Mouse (Mus musculus) limb, embryonic 14.5 days (tissue): ENCODE results near the gene Ick. TPM values are rescaled to one million over a fixed set of nuclear protein-coding genes. Genes with fewer than 3 reads are reported as not detected.
"Not testable (repeated sequence)": the region's sequence is repeated elsewhere in the genome, so short reads cannot be mapped to it uniquely, and the experiment has no call there.

Source experiments
- ATAC-seq: fragments of 200-750 bp; cut with Nextera tagmentation; 2 replicates; pipeline ENCODE4 v1.8.0; 2017; ENCODE audit warnings: low read depth, moderate number of reproducible peaks, moderate TSS enrichment; ENCODE audit not compliant: low FRiP score
- DNase-seq: peaks from one replicate; pipeline ENCODE4 v3.0.0-alpha.2; 2015; ENCODE audit warnings: low spot score
- H3K27ac ChIP-seq: fragments of 300-500 bp; sonication (generic); replicated peaks from 2 replicates; pipeline ENCODE4 v1.5.1; 2014; ENCODE audit warnings: low read depth, mild to moderate bottlenecking, low read length, moderate library complexity, mixed read lengths
- H3K27me3 ChIP-seq: fragments of 300-500 bp; sonication (generic); 2 replicates; pipeline ENCODE4 v1.6.1; 2014; ENCODE audit warnings: low read length, mixed read lengths; ENCODE audit not compliant: control insufficient read depth, insufficient read depth
- H3K36me3 ChIP-seq: fragments of 300-500 bp; sonication (generic); 2 replicates; pipeline ENCODE4 v1.6.1; 2014; ENCODE audit warnings: mild to moderate bottlenecking, low read length, moderate library complexity, mixed read lengths; ENCODE audit not compliant: control insufficient read depth, insufficient read depth
- H3K4me1 ChIP-seq: fragments of 300-500 bp; sonication (generic); 2 replicates; pipeline ENCODE4 v1.6.1; 2014; ENCODE audit warnings: antibody characterized with exemption, low read length, mixed read lengths; ENCODE audit not compliant: control insufficient read depth, insufficient read depth
- H3K4me2 ChIP-seq: fragments of 300-500 bp; sonication (generic); replicated peaks from 2 replicates; pipeline ENCODE4 v1.6.1; 2014; ENCODE audit warnings: low read depth, mild to moderate bottlenecking, low read length, moderate library complexity; ENCODE audit not compliant: severe bottlenecking
- H3K4me3 ChIP-seq: fragments of 300-500 bp; sonication (generic); replicated peaks from 2 replicates; pipeline ENCODE4 v1.5.1; 2014; ENCODE audit warnings: low read length
- H3K9ac ChIP-seq: fragments of 300-500 bp; sonication (generic); 2 replicates; pipeline ENCODE4 v1.6.1; 2014; ENCODE audit warnings: mild to moderate bottlenecking, low read depth, low read length, moderate library complexity; ENCODE audit not compliant: severe bottlenecking
- H3K9me3 ChIP-seq: fragments of 300-500 bp; sonication (generic); 2 replicates; pipeline ENCODE4 v1.6.1; 2016; ENCODE audit warnings: low read length; ENCODE audit not compliant: control insufficient read depth
- POLR2A ChIP-seq: fragments of 200-500 bp; IDR thresholded peaks from 2 replicates; pipeline ENCODE4 v1.8.0; 2012; ENCODE audit warnings: inconsistent platforms, mild to moderate bottlenecking, moderate library complexity, borderline replicate concordance; ENCODE audit not compliant: insufficient read depth, insufficient read length; ENCODE audit errors: extremely low read depth
- WGBS: fragments of 180-500 bp; shearing (Covaris S2); extraction: QIAGEN DNeasy Blood & Tissue Kit; methylation state at CpG from one replicate; pipeline ENCODE4 v1.1.7; 2014; 5-methylcytosine and 5-hydroxymethylcytosine counted together
- polyA plus RNA-seq, 2 experiments: library from polyadenylated mRNA; depleted of rRNA in 1 of 2; stranded (reverse) in 1 of 2; unstranded in 1 of 2; fragments of >200 nt; fragmentation: Nextera tagmentation in 1 of 2; extraction: Ambion mirVana in 1 of 2; gene quantifications; 2 replicates each; pipeline versions ENCODE4 v1.2.1 to v1.2.3; 2012 to 2014

Gene Ick
- polyA plus RNA-seq, 2 experiments = 25.4 to 31.0 TPM

GRCm38 (mm10) chr9:78166694-78167452, 57.9 kb downstream of the Ick start:
- H3K4me1 ChIP-seq = no peaks in the 10 kb centered on the region
- peaks cover 60% of the 10 kb centered on the region for H3K36me3 ChIP-seq
- DNase-seq (no peak), ATAC-seq (no peak)
- H3K4me3 ChIP-seq = no peak overlapping the region
- 83% methylated on average over 19 of the region's 19 CpGs for WGBS
- H3K27ac ChIP-seq = no peak overlapping the region
- H3K9ac ChIP-seq = no peak overlapping the region
- no peak for TF ChIP-seq POLR2A
- H3K27me3 ChIP-seq = no peaks in the 10 kb centered on the region
- no peak overlapping the region for H3K4me2 ChIP-seq
- no peaks in the 10 kb centered on the region for H3K9me3 ChIP-seq

DNA sequence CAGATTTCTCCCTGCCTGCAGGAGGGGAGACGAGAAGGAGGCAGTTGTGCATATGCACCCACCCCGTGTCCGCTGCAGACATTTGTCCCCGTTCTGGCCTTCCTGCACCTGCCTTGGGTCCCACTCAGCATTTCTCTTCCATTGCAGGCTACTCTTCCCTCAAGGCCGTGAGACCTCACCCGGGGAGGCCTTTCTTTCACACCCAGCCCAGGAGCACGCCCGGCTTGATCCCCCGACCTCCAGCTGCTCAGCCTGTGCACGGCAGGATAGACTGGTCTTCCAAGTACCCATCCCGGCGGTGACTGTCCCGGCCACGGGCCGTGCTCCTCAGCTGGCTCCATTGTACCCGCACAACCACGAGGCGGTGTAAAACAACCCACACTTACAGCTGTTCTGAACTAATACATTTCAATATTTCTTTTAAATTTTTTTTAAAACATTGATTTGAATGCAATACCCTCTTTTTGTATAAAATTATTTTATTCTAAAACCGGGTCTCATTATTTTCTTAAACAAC, 58.5 kb downstream of the Ick start:
- ATAC-seq (no peak), DNase-seq (no peak)
- no peaks in the 10 kb centered on the region for H3K9me3 ChIP-seq
- H3K36me3 ChIP-seq = peaks cover 54% of the 10 kb centered on the region
- H3K9ac ChIP-seq = no peak overlapping the region
- 88% methylated on average over 19 of the region's 19 CpGs for WGBS
- no peak overlapping the region for H3K27ac ChIP-seq
- no peak for TF ChIP-seq POLR2A
- no peak overlapping the region for H3K4me3 ChIP-seq
- H3K4me1 ChIP-seq = no peaks in the 10 kb centered on the region
- no peak overlapping the region for H3K4me2 ChIP-seq
- no peaks in the 10 kb centered on the region for H3K27me3 ChIP-seq

GRCm38 (mm10) chr9:78168864-78169263, 59.9 kb downstream of the Ick start:
- no peak overlapping the region for H3K4me2 ChIP-seq
- no peak for ATAC-seq
- H3K27me3 ChIP-seq = no peaks in the 10 kb centered on the region
- no peak overlapping the region for H3K4me3 ChIP-seq
- no peak overlapping the region for H3K9ac ChIP-seq
- no peak for TF ChIP-seq POLR2A
- WGBS = 86% methylated on average over 6 of the region's 6 CpGs
- no peak overlapping the region for H3K27ac ChIP-seq
- H3K36me3 ChIP-seq = peaks cover 52% of the 10 kb centered on the region
- no peaks in the 10 kb centered on the region for H3K4me1 ChIP-seq
- no peak for DNase-seq
- no peaks in the 10 kb centered on the region for H3K9me3 ChIP-seq

- Histone ChIP-seq H3K9me3 (no peaks in the 10 kb centered on the region), H3K4me2 (no peak overlapping the region), H3K4me1 (no peaks in the 10 kb centered on the region), H3K27ac (no peak overlapping the region), H3K9ac (no peak overlapping the region), H3K27me3 (no peaks in the 10 kb centered on the region), H3K36me3 (peaks cover 5% of the 10 kb centered on the region; the same call in 1 of the 2 replicates), H3K4me3 (no peak overlapping the region)
- TF ChIP-seq POLR2A = no peak
- 45% methylated on average over 1 of the region's 1 CpGs for WGBS
- DNase-seq = no peak
- no peak for ATAC-seq
These were observed 65.0 kb downstream of the Ick start for GRCm38 (mm10) chr9:78174016-78174415.

GRCm38 (mm10) chr9:78174925-78175276, 65.9 kb downstream of the Ick start:
- 32% methylated on average over 3 of the region's 3 CpGs for WGBS
- not testable (repeated sequence) for H3K9me3 ChIP-seq, H3K27ac ChIP-seq, H3K36me3 ChIP-seq, H3K27me3 ChIP-seq, H3K4me3 ChIP-seq, DNase-seq, H3K4me2 ChIP-seq, H3K4me1 ChIP-seq, H3K9ac ChIP-seq
- peak; percentile 39 for ATAC-seq
